Mouse (Mus musculus) heart, postnatal 0 days (tissue): ENCODE results near the gene Klhl25.

Source experiments
- CTCF ChIP-seq: IDR thresholded peaks from 2 replicates; pipeline ENCODE4 v1.5.1; 2016; ENCODE audit warnings: antibody characterized with exemption, control low read depth, low read depth
- EP300 ChIP-seq: IDR thresholded peaks from 2 replicates; pipeline ENCODE4 v1.6.1; 2016; ENCODE audit warnings: antibody characterized with exemption, low read depth

- TF ChIP-seq CTCF (no peak), EP300 (no peak)
These were observed 47.6 kb upstream of the Klhl25 start for GRCm38 (mm10) chr7:75800530-75800929.
